Mouse (Mus musculus): Measurements from ENCODE around the gene 4930578G10Rik. TPM values are rescaled to one million over a fixed set of nuclear protein-coding genes. Genes with fewer than 3 reads are reported as not detected.

Gene 4930578G10Rik
- total and polyA plus RNA-seq, 3 experiments: not detected

GRCm38 (mm10) chr4:42876586-42877291 is 141.4 kb downstream of the 4930578G10Rik start:
- Histone ChIP-seq H3K9ac (ENCODE audit: low read depth, low read length) (no peak overlapping the region), H3K4me1 (ENCODE audit: control insufficient read depth, insufficient read depth, low read length) (no peaks in the 10 kb centered on the region), H3K36me3 (ENCODE audit: control insufficient read depth, insufficient read depth, low read length) (no peaks in the 10 kb centered on the region), H3K4me3 (no peak overlapping the region), H3K27me3 (ENCODE audit: control insufficient read depth, insufficient read depth, low read length) (no peaks in the 10 kb centered on the region), H3K27ac (no peak overlapping the region), H3K79me2 (replicated peaks; ENCODE audit: control insufficient read depth, insufficient read depth, low read length) (no peaks in the 10 kb centered on the region)
- 29% methylated on average over 5 of the region's 5 CpGs for WGBS
- TF ChIP-seq CTCF (IDR thresholded peaks at IDR 0.05): peak; percentile 78
- TF ChIP-seq EP300 (IDR thresholded peaks at IDR 0.05; ENCODE audit: insufficient read depth, low read depth, low read length): peak; percentile 71; the same call in 1 of the 2 replicates
- TF ChIP-seq POLR2A (IDR thresholded peaks at IDR 0.05; ENCODE audit: insufficient read depth, low read depth, low read length): no peak
- intact Hi-C loops (cut with DNase I): loop anchor here (1.0 to 5.0 kb wide), 3 partner anchors 41 to 89 kb away; partner anchors contain the start of gene Phf24
- peak; percentile 35 to 38 for DNase-seq

- 72% methylated on average over 2 of the region's 2 CpGs for WGBS
- TF ChIP-seq EP300 (IDR thresholded peaks at IDR 0.05; ENCODE audit: insufficient read depth, low read depth, low read length) (no peak), POLR2A (IDR thresholded peaks at IDR 0.05; ENCODE audit: insufficient read depth, low read depth, low read length) (no peak), CTCF (IDR thresholded peaks at IDR 0.05) (no peak)
- no peak overlapping the region for H3K9ac ChIP-seq (ENCODE audit: low read depth, low read length)
Measured at GRCm38 (mm10) chr4:42877657-42878056, 142.3 kb downstream of the 4930578G10Rik start.

GRCm38 (mm10) chr4:42879829-42880676 is 144.7 kb downstream of the 4930578G10Rik start:
- Histone ChIP-seq H3K79me2 (replicated peaks; ENCODE audit: control insufficient read depth, insufficient read depth, low read length) (no peaks in the 10 kb centered on the region), H3K9ac (ENCODE audit: low read depth, low read length) (no peak overlapping the region), H3K27ac (no peak overlapping the region), H3K4me1 (ENCODE audit: control insufficient read depth, insufficient read depth, low read length) (no peaks in the 10 kb centered on the region), H3K36me3 (ENCODE audit: control insufficient read depth, insufficient read depth, low read length) (no peaks in the 10 kb centered on the region), H3K4me3 (no peak overlapping the region), H3K27me3 (ENCODE audit: control insufficient read depth, insufficient read depth, low read length) (no peaks in the 10 kb centered on the region)
- intact Hi-C loops (cut with DNase I): loop anchor here (5.0 kb wide), 1 partner anchor 37 kb away; the partner anchor contains the start of gene Phf24
- no peak for DNase-seq
- TF ChIP-seq EP300 (IDR thresholded peaks at IDR 0.05; ENCODE audit: insufficient read depth, low read depth, low read length) (no peak), CTCF (IDR thresholded peaks at IDR 0.05) (no peak), POLR2A (IDR thresholded peaks at IDR 0.05; ENCODE audit: insufficient read depth, low read depth, low read length) (no peak)
- WGBS: 53% methylated on average over 16 of the region's 16 CpGs

More at GRCm38 (mm10) chr4:42877657-42878056, 142.3 kb downstream of the 4930578G10Rik start:
- H3K79me2 ChIP-seq (replicated peaks; ENCODE audit: control insufficient read depth, insufficient read depth, low read length): no peaks in the 10 kb centered on the region
- no peaks in the 10 kb centered on the region for H3K27me3 ChIP-seq (ENCODE audit: control insufficient read depth, insufficient read depth, low read length)
- H3K27ac ChIP-seq: no peak overlapping the region
- H3K36me3 ChIP-seq (ENCODE audit: control insufficient read depth, insufficient read depth, low read length): no peaks in the 10 kb centered on the region
- DNase-seq: no peak
- H3K4me3 ChIP-seq: no peak overlapping the region
- intact Hi-C loops (cut with DNase I): loop anchor here (1.0 to 5.0 kb wide), 3 partner anchors 40 to 88 kb away; partner anchors contain the start of gene Phf24
- no peaks in the 10 kb centered on the region for H3K4me1 ChIP-seq (ENCODE audit: control insufficient read depth, insufficient read depth, low read length)

- Histone ChIP-seq H3K4me1 (ENCODE audit: control insufficient read depth, insufficient read depth, low read length) (no peaks in the 10 kb centered on the region), H3K27ac (no peak overlapping the region), H3K79me2 (replicated peaks; ENCODE audit: control insufficient read depth, insufficient read depth, low read length) (no peaks in the 10 kb centered on the region), H3K9ac (ENCODE audit: low read depth, low read length) (no peak overlapping the region), H3K27me3 (ENCODE audit: control insufficient read depth, insufficient read depth, low read length) (no peaks in the 10 kb centered on the region), H3K36me3 (ENCODE audit: control insufficient read depth, insufficient read depth, low read length) (no peaks in the 10 kb centered on the region), H3K4me3 (no peak overlapping the region)
- intact Hi-C loops (cut with DNase I): no loop called here
- TF ChIP-seq POLR2A (IDR thresholded peaks at IDR 0.05; ENCODE audit: insufficient read depth, low read depth, low read length): no peak
- no peak for TF ChIP-seq CTCF (IDR thresholded peaks at IDR 0.05)
- TF ChIP-seq EP300 (IDR thresholded peaks at IDR 0.05; ENCODE audit: insufficient read depth, low read depth, low read length): no peak
- no peak for DNase-seq
- WGBS: 43% methylated on average over 1 of the region's 1 CpGs
Measured at GRCm38 (mm10) chr4:42880677-42880948, 145.3 kb downstream of the 4930578G10Rik start.

- Histone ChIP-seq H3K36me3 (ENCODE audit: control insufficient read depth, insufficient read depth, low read length) (no peaks in the 10 kb centered on the region), H3K9ac (ENCODE audit: low read depth, low read length) (no peak overlapping the region), H3K79me2 (replicated peaks; ENCODE audit: control insufficient read depth, insufficient read depth, low read length) (no peaks in the 10 kb centered on the region), H3K27ac (no peak overlapping the region), H3K27me3 (ENCODE audit: control insufficient read depth, insufficient read depth, low read length) (no peaks in the 10 kb centered on the region), H3K4me1 (ENCODE audit: control insufficient read depth, insufficient read depth, low read length) (no peaks in the 10 kb centered on the region), H3K4me3 (no peak overlapping the region)
- WGBS: 83% methylated on average over 6 of the region's 6 CpGs
- TF ChIP-seq EP300 (IDR thresholded peaks at IDR 0.05; ENCODE audit: insufficient read depth, low read depth, low read length): no peak
- TF ChIP-seq POLR2A (IDR thresholded peaks at IDR 0.05; ENCODE audit: insufficient read depth, low read depth, low read length): no peak
- TF ChIP-seq CTCF (IDR thresholded peaks at IDR 0.05): no peak
- intact Hi-C loops (cut with DNase I): no loop called here
- no peak for DNase-seq
Measured at GRCm38 (mm10) chr4:42886926-42887325, 151.6 kb downstream of the 4930578G10Rik start.
